Mouse (Mus musculus) v-Abl transformed pro-B cells (cell line): ENCODE data around the gene Kifap3.

Source experiments
- in situ Hi-C, 2 experiments: fragments of 400-800 bp; cut with MboI; formaldehyde crosslinking; loops; one replicate each; pipeline ENCODE4 v1.15.1; 2025; ENCODE audit not compliant: unreplicated experiment in 2 of 2

Kifap3 gene

DNA sequence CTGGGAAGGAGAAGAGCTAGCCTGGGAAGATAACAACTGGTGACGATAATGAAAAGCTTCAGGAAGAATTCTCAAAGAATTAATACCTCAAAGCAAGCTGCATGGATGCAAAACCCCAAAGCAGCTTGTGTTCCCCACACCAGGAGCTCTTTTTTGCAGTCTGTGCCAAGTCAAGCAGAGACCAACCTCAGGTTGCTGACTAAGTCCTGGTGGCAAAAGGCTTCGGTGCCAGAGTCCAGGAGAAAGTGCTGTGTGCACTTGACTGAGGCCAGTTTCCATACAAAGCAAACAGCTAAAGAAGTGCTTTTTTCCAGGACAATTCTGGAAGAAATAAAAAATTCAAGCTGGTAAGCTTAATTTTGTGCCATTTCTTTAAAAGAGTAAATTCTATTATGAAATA is 174.0 kb downstream of the Kifap3 start:
- in situ Hi-C loops: no loop called here

DNA sequence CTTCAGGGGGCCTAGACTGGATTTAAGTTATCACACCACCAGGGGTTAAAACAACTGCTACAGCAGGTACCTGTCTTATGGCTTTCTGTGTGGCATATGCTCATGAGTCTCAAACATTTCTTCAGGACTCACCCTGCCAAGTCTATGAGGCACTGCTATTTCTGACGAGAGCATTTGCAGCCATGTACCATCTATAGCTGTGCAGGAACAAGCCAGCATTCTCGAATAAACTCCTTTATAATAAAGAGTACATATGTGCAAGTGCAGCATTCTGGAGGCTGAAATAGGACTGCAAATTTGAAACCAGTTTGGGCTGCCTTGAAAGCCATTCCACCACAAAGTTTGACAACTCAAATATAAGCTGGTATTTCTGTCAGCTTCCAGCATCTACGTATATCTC is 178.7 kb downstream of the Kifap3 start:
- in situ Hi-C loops: no loop called here

DNA sequence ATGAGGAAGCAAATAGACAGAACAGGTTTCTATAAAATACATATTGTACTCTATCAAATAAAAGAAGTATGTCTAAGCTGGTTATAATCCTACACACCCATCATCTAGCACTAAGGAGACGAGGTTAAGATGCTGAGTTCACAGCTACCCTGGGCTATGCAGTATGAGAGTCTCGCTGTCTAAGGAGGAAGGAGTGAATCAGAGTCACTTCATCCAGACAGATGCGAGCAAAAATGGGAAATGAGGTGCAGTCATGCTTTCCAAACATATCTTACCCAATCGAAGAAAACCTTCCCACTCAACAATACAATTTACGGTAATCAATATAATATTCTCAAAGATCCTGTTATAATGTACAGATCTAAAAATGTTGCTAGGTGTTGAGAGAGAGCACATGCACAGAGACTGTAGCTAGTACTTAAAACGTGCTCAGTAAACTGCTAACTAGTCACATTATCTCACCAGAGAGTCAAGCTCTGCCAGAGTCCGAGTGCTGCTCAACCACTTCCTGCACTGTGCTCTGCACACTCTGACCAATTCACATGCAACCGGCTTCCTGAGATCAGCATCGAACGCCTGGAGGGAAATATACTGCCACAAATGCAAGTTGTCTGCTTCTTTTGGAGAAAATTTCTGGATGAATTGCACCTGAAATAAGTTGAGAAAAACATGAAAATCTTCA is 184.8 kb downstream of the Kifap3 start:
- in situ Hi-C loops: no loop called here
